ENCODE assay signal across 13 mouse cellular contexts in the genomic region with DNA sequence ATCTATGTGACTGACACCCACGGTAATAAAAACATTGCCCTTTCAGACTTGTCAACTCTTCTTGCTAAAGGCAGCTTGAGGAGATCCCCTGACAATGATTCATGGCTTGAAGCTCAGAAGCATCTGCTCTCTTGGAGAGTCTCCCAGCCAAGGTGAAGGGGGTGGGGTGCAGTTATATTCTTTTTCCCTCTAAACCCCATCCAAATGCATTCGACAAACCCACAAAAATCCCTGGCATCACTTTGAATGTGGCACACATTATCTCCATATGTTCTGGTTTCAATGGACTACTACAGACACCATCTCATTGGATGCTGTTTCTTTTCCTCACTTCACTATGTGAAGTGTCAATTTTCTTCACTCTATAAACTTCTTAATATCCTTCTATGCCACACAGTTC.
DNase-seq lines count a peak whose midpoint lies in the region; ATAC-seq and TF ChIP-seq lines count a peak whose summit lies in the region.
"Had no signal": no experiment of that assay in that cellular context is flagged by ENCODE, and none has a peak within 500 bp of the region (broad histone marks: within the 10 kb centered on the region; RNA-seq: fewer than 3 reads in every experiment).

No protein-coding gene starts in this region.

- H3K4me2 ChIP-seq in midbrain, postnatal 0 days (ENCODE audit: low read depth, low read length, poor library complexity, severe bottlenecking) = no peak overlapping the region
- H3K4me2 ChIP-seq: heart, embryonic 15.5 days; hindbrain, embryonic 15.5 days; lung, embryonic 14.5 days; stomach, embryonic 15.5 days had no signal

- no peaks in the 10 kb centered on the region for H3K36me3 ChIP-seq in midbrain, postnatal 0 days (ENCODE audit: insufficient read depth, low read length)
- H3K36me3 ChIP-seq in midbrain, embryonic 10.5 days = no peaks in the 10 kb centered on the region
- H3K36me3 ChIP-seq: heart, embryonic 15.5 days; hindbrain, embryonic 15.5 days; stomach, embryonic 15.5 days had no signal

- DNase-seq in cerebellum, postnatal 14 days = peak; percentile 35 to 53
- DNase-seq in cerebellum, adult 11-12 months = no peak
- DNase-seq in midbrain, postnatal 0 days (ENCODE audit: low spot score) = peak; percentile 44
- DNase-seq in midbrain, embryonic 10.5 days (ENCODE audit: low spot score) = no peak
- peak; percentile 12 to 23 for DNase-seq in left cerebral cortex, postnatal 14 days (ENCODE audit: low spot score in 2 of 2)
- no peak for DNase-seq in gastrocnemius, adult 2 months
- no peak for DNase-seq in urinary bladder, postnatal 25 days (ENCODE audit: low spot score)
- no peak for DNase-seq in gastrocnemius, postnatal 4 days (ENCODE audit: low spot score in 2 of 2)
- DNase-seq: lung, embryonic 14.5 days had no signal

- no peak overlapping the region for H3K9ac ChIP-seq in midbrain, postnatal 0 days (replicated peaks; ENCODE audit: low read length, poor library complexity, severe bottlenecking)
- H3K9ac ChIP-seq: heart, embryonic 15.5 days; hindbrain, embryonic 15.5 days; lung, embryonic 14.5 days; stomach, embryonic 15.5 days had no signal

- no peaks in the 10 kb centered on the region for H3K27me3 ChIP-seq in midbrain, postnatal 0 days (ENCODE audit: insufficient read depth, low read length)
- H3K27me3 ChIP-seq in midbrain, embryonic 10.5 days (ENCODE audit: low read depth, poor library complexity, severe bottlenecking) = no peaks in the 10 kb centered on the region
- H3K27me3 ChIP-seq: heart, embryonic 15.5 days; hindbrain, embryonic 15.5 days; stomach, embryonic 15.5 days had no signal

- no peaks in the 10 kb centered on the region for H3K4me1 ChIP-seq in midbrain, postnatal 0 days (ENCODE audit: insufficient read depth, low read length)
- H3K4me1 ChIP-seq in midbrain, embryonic 10.5 days = no peaks in the 10 kb centered on the region
- H3K4me1 ChIP-seq: heart, embryonic 15.5 days; hindbrain, embryonic 15.5 days; stomach, embryonic 15.5 days had no signal

- TF ChIP-seq CTCF in midbrain, postnatal 0 days (IDR thresholded peaks at IDR 0.05) = no peak
- no peak for TF ChIP-seq CTCF in gastrocnemius, adult 2 months (IDR thresholded peaks at IDR 0.05)

- no peak overlapping the region for H3K4me3 ChIP-seq in midbrain, postnatal 0 days (ENCODE audit: low read depth, low read length)
- no peak overlapping the region for H3K4me3 ChIP-seq in midbrain, embryonic 10.5 days
- H3K4me3 ChIP-seq in gastrocnemius, adult 2 months = no peak overlapping the region
- H3K4me3 ChIP-seq: heart, embryonic 15.5 days; hindbrain, embryonic 15.5 days; stomach, embryonic 15.5 days had no signal

- intact Hi-C loops in left cerebral cortex, postnatal 14 days (cut with DNase I) = no loop called here
- intact Hi-C loops in gastrocnemius, adult 2 months (cut with DNase I) = no loop called here

- whole genome bisulfite sequencing in midbrain, postnatal 0 days = 77% methylated on average over 2 of the region's 2 CpGs
- 88% methylated on average over 2 of the region's 2 CpGs for WGBS in midbrain, embryonic 10.5 days

- no peak for ATAC-seq in midbrain, postnatal 0 days (ENCODE audit: low FRiP score)

- H3K27ac ChIP-seq in midbrain, postnatal 0 days (ENCODE audit: low read depth, low read length) = no peak overlapping the region
- no peak overlapping the region for H3K27ac ChIP-seq in midbrain, embryonic 10.5 days (replicated peaks)
- H3K27ac ChIP-seq in gastrocnemius, adult 2 months = no peak overlapping the region
- H3K27ac ChIP-seq: heart, embryonic 15.5 days; hindbrain, embryonic 15.5 days; kidney, postnatal 0 days; stomach, embryonic 15.5 days had no signal

- no peaks in the 10 kb centered on the region for H3K9me3 ChIP-seq in midbrain, postnatal 0 days (ENCODE audit: low read length)
- no peaks in the 10 kb centered on the region for H3K9me3 ChIP-seq in midbrain, embryonic 10.5 days (replicated peaks)
- H3K9me3 ChIP-seq: heart, embryonic 15.5 days; hindbrain, embryonic 15.5 days; stomach, embryonic 15.5 days had no signal

Comparison
In these comparisons a context has a peak if more than half of its experiments do, and no peak if none do; other contexts are left out.
1. DNase-seq: peak in cerebellum, postnatal 14 days (2 of 2), midbrain, postnatal 0 days (single experiment) and left cerebral cortex, postnatal 14 days (2 of 2); none in cerebellum, adult 11-12 months (single experiment), midbrain, embryonic 10.5 days (single experiment), gastrocnemius, adult 2 months (single experiment), urinary bladder, postnatal 25 days (single experiment) and gastrocnemius, postnatal 4 days (0 of 2).